Mouse (Mus musculus): Measurements from ENCODE around the gene Vmn1r122.
"Not testable (repeated sequence)": the region's sequence is repeated elsewhere in the genome, so short reads cannot be mapped to it uniquely, and the experiment has no call there.

The Vmn1r122 gene

DNA sequence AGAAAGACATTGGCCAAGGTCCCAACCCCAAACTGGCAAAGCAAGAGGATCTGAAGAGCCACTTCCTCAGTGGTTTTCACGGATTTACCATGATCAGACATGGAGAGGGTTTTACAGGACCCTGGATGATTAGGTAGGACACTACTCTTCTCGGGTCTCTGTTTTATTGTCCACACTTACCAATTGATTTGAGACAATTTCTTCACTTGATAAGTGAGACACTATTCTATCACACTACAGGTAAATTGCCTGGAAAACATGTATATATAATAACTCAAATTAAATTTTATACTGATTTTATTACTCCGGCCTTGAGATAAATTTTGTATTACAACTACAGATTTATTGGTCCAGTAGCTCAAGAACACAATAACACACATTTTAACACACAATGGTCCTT is at the start of gene Vmn1r122:
Gene Vmn1r122 (minus strand): TSS at position 101 of the 400 bp plus-strand sequence.
- DNase-seq (ENCODE audit: low spot score in 2 of 2): not testable (repeated sequence)

DNA sequence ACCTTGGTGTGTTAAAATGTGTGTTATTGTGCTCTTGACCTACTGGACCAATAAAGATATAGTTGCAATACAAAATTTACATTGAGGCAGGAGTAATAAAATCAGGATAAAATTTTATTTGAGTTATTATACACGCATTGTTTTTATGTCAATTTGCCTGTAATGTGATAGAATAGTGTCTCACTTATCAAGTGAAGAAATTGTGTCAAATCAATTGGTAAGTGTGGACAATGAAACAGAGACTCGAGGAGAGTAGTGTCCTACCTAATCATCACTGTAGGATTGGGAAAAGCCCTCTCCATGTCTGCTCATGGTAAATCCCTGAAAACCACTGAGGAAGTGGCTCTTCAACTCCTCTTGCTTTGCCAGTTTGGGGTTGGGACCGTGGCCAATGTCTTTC is 28.0 kb upstream of the Vmn1r122 start, which contains the start of gene Vmn1r123:
Gene Vmn1r123 (plus strand): TSS at position 301 of the 400 bp plus-strand sequence.
- not testable (repeated sequence) for DNase-seq (ENCODE audit: low spot score in 2 of 2)

DNA sequence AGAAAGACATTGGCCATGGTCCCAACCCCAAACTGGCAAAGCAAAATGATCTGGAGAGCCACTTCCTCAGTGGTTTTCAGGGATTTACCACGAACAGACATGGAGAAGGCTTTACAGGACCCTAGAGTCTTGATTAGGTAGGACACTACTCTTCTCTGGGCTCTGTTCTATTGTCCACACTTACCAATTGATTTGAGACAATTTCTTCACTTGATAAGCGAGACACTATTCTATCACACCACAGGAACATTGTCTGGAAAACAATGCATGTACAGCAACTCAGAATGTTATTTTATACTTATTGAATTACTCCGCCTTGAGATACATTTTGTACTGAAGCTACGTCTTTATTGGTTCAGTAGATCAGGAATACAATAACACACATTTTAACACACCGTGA is 35.5 kb downstream of the Vmn1r122 start, which contains the start of gene Vmn1r121:
Gene Vmn1r121 (minus strand): TSS at position 101 of the 400 bp plus-strand sequence.
- not testable (repeated sequence) for DNase-seq (ENCODE audit: low spot score in 2 of 2)
